Mouse (Mus musculus) embryonic facial prominence, embryonic 11.5 days (tissue): ENCODE results near the gene Tnrc6b. TPM values are rescaled to one million over a fixed set of nuclear protein-coding genes. Genes with fewer than 3 reads are reported as not detected.

Experiments used
- ATAC-seq: fragments of 200-750 bp; cut with Nextera tagmentation; replicated peaks from 2 replicates; pipeline ENCODE4 v1.8.0; 2017; ENCODE audit warnings: low read depth; ENCODE audit not compliant: insufficient number of reproducible peaks, low FRiP score, low TSS enrichment
- DNase-seq: peaks from one replicate; pipeline ENCODE4 v3.0.0-alpha.2; 2015; ENCODE audit warnings: low spot score
- H3K27ac ChIP-seq: fragments of 300-500 bp; sonication (generic); replicated peaks from 2 replicates; pipeline ENCODE4 v1.5.1; 2014; ENCODE audit warnings: mild to moderate bottlenecking, low read depth, low read length, control low read depth
- H3K27me3 ChIP-seq: fragments of 300-500 bp; sonication (generic); 2 replicates; pipeline ENCODE4 v1.6.1; 2014; ENCODE audit warnings: mild to moderate bottlenecking, low read length, moderate library complexity, mixed read lengths; ENCODE audit not compliant: control insufficient read depth, insufficient read depth
- H3K36me3 ChIP-seq: fragments of 300-500 bp; sonication (generic); replicated peaks from 2 replicates; pipeline ENCODE4 v1.6.1; 2014; ENCODE audit warnings: low read depth, mild to moderate bottlenecking, low read length, moderate library complexity, mixed read lengths; ENCODE audit not compliant: control insufficient read depth, insufficient read depth
- H3K4me1 ChIP-seq: fragments of 300-500 bp; sonication (generic); 2 replicates; pipeline ENCODE4 v1.6.1; 2014; ENCODE audit warnings: low read length, mixed read lengths; ENCODE audit not compliant: control insufficient read depth, insufficient read depth
- H3K4me2 ChIP-seq: fragments of 300-500 bp; sonication (generic); 2 replicates; pipeline ENCODE4 v1.6.1; 2014; ENCODE audit warnings: low read depth, mild to moderate bottlenecking, control low read depth, low read length, moderate library complexity
- H3K4me3 ChIP-seq: fragments of 300-500 bp; sonication (generic); 2 replicates; pipeline ENCODE4 v1.5.1; 2014; ENCODE audit warnings: low read depth, low read length, control low read depth
- H3K9ac ChIP-seq: fragments of 300-500 bp; sonication (generic); replicated peaks from 2 replicates; pipeline ENCODE4 v1.6.1; 2014; ENCODE audit warnings: mild to moderate bottlenecking, control low read depth, low read length
- H3K9me3 ChIP-seq: fragments of 300-500 bp; sonication (generic); replicated peaks from 2 replicates; pipeline ENCODE4 v1.6.1; 2016; ENCODE audit warnings: mild to moderate bottlenecking, low read length, inconsistent platforms, mixed read lengths; ENCODE audit not compliant: control insufficient read depth
- WGBS: fragments of 180-500 bp; shearing (Covaris S2); extraction: QIAGEN DNeasy Blood & Tissue Kit; methylation state at CpG from one replicate; pipeline ENCODE4 v1.1.7; 2014; 5-methylcytosine and 5-hydroxymethylcytosine counted together
- polyA plus RNA-seq: library from polyadenylated mRNA; unstranded; fragments of >200 nt; fragmentation: Nextera tagmentation; extraction: Ambion mirVana; gene quantifications from 2 replicates; pipeline ENCODE4 v1.2.1, GENCODE M21; 2014

The Tnrc6b gene
- polyA plus RNA-seq, 1 experiment from 2014 or later = 11.5 TPM

- Histone ChIP-seq H3K27me3 (no peaks in the 10 kb centered on the region), H3K27ac (no peak overlapping the region), H3K36me3 (no peaks in the 10 kb centered on the region), H3K9me3 (no peaks in the 10 kb centered on the region), H3K4me2 (no peak overlapping the region), H3K4me3 (no peak overlapping the region), H3K4me1 (no peaks in the 10 kb centered on the region), H3K9ac (no peak overlapping the region)
- DNase-seq (no peak), ATAC-seq (no peak)
- 96% methylated on average over 6 of the region's 6 CpGs for WGBS
These were observed 53.6 kb downstream of the Tnrc6b start for GRCm38 (mm10) chr15:80764666-80765065.

- Histone ChIP-seq H3K4me1 (no peaks in the 10 kb centered on the region), H3K36me3 (no peaks in the 10 kb centered on the region), H3K27me3 (no peaks in the 10 kb centered on the region), H3K4me2 (no peak overlapping the region), H3K4me3 (no peak overlapping the region), H3K27ac (no peak overlapping the region), H3K9ac (no peak overlapping the region), H3K9me3 (no peaks in the 10 kb centered on the region)
- 84% methylated on average over 2 of the region's 2 CpGs for WGBS
- DNase-seq (no peak), ATAC-seq (no peak)
These were observed 54.3 kb downstream of the Tnrc6b start for GRCm38 (mm10) chr15:80765381-80765780.

- H3K4me2 ChIP-seq = no peak overlapping the region
- no peak overlapping the region for H3K27ac ChIP-seq
- no peaks in the 10 kb centered on the region for H3K36me3 ChIP-seq
- DNase-seq (no peak), ATAC-seq (no peak)
- H3K4me1 ChIP-seq = no peaks in the 10 kb centered on the region
- no peak overlapping the region for H3K9ac ChIP-seq
- WGBS = 95% methylated on average over 3 of the region's 3 CpGs
- H3K9me3 ChIP-seq = no peaks in the 10 kb centered on the region
- H3K4me3 ChIP-seq = no peak overlapping the region
- no peaks in the 10 kb centered on the region for H3K27me3 ChIP-seq
These were observed 57.1 kb downstream of the Tnrc6b start for GRCm38 (mm10) chr15:80768216-80768615.

- no peak for ATAC-seq
- no peaks in the 10 kb centered on the region for H3K36me3 ChIP-seq
- no peak overlapping the region for H3K4me3 ChIP-seq
- no peaks in the 10 kb centered on the region for H3K9me3 ChIP-seq
- no peak overlapping the region for H3K4me2 ChIP-seq
- H3K27me3 ChIP-seq = no peaks in the 10 kb centered on the region
- no peak overlapping the region for H3K27ac ChIP-seq
- DNase-seq = peak; percentile 18
- no peaks in the 10 kb centered on the region for H3K4me1 ChIP-seq
- 49% methylated on average over 1 of the region's 1 CpGs for WGBS
- no peak overlapping the region for H3K9ac ChIP-seq
These were observed 60.9 kb downstream of the Tnrc6b start for GRCm38 (mm10) chr15:80771926-80772441.

- Histone ChIP-seq H3K4me3 (no peak overlapping the region), H3K27ac (no peak overlapping the region), H3K4me1 (no peaks in the 10 kb centered on the region), H3K9ac (no peak overlapping the region), H3K27me3 (no peaks in the 10 kb centered on the region), H3K4me2 (no peak overlapping the region), H3K9me3 (no peaks in the 10 kb centered on the region), H3K36me3 (no peaks in the 10 kb centered on the region)
- ATAC-seq (no peak), DNase-seq (no peak)
- 96% methylated on average over 1 of the region's 1 CpGs for WGBS
These were observed 63.6 kb downstream of the Tnrc6b start for GRCm38 (mm10) chr15:80774666-80775065.

GRCm38 (mm10) chr15:80779006-80779405 lies 67.9 kb downstream of the Tnrc6b start:
- no peak for ATAC-seq
- H3K9ac ChIP-seq = no peak overlapping the region
- no peak overlapping the region for H3K4me2 ChIP-seq
- H3K4me1 ChIP-seq = no peaks in the 10 kb centered on the region
- DNase-seq = no peak
- no peaks in the 10 kb centered on the region for H3K36me3 ChIP-seq
- no peak overlapping the region for H3K4me3 ChIP-seq
- H3K27ac ChIP-seq = no peak overlapping the region
- H3K27me3 ChIP-seq = no peaks in the 10 kb centered on the region
- 74% methylated on average over 3 of the region's 3 CpGs for WGBS
- no peaks in the 10 kb centered on the region for H3K9me3 ChIP-seq

GRCm38 (mm10) chr15:80780154-80780751 lies 69.1 kb downstream of the Tnrc6b start:
- Histone ChIP-seq H3K27me3 (no peaks in the 10 kb centered on the region), H3K4me1 (no peaks in the 10 kb centered on the region), H3K9ac (no peak overlapping the region), H3K4me3 (no peak overlapping the region), H3K9me3 (no peaks in the 10 kb centered on the region), H3K27ac (no peak overlapping the region), H3K4me2 (no peak overlapping the region), H3K36me3 (no peaks in the 10 kb centered on the region)
- no peak for ATAC-seq
- WGBS = 89% methylated on average over 5 of the region's 5 CpGs
- no peak for DNase-seq

GRCm38 (mm10) chr15:80781218-80781806 lies 70.2 kb downstream of the Tnrc6b start:
- H3K9ac ChIP-seq = no peak overlapping the region
- ATAC-seq (no peak), DNase-seq (no peak)
- H3K36me3 ChIP-seq = no peaks in the 10 kb centered on the region
- no peak overlapping the region for H3K4me2 ChIP-seq
- H3K9me3 ChIP-seq = no peaks in the 10 kb centered on the region
- no peak overlapping the region for H3K27ac ChIP-seq
- no peaks in the 10 kb centered on the region for H3K27me3 ChIP-seq
- no peaks in the 10 kb centered on the region for H3K4me1 ChIP-seq
- H3K4me3 ChIP-seq = no peak overlapping the region
- 81% methylated on average over 5 of the region's 5 CpGs for WGBS
